Mouse (Mus musculus) kidney, postnatal 36 days (tissue): Measurements from ENCODE around the gene Dcps.
A peak's percentile ranks its signal among the peaks of the same experiment; 100 is the strongest.

Experiments used
- DNase-seq, 2 experiments: peaks; one replicate each; pipeline ENCODE4 v3.0.0; 2021 to 2022; ENCODE audit warnings: mixed read lengths in 2 of 2

Gene Dcps

GRCm38 (mm10) chr9:35175251-35176123 lies at the start of gene Dcps:
Gene Dcps, minus strand, starts transcription at chr9:35176061.
- DNase-seq = peak; percentile 97 to 98

GRCm38 (mm10) chr9:35223466-35223865 lies 47.6 kb upstream of the Dcps start:
- DNase-seq = no peak

- no peak for DNase-seq
Observed at GRCm38 (mm10) chr9:35217963-35218362, 42.1 kb upstream of the Dcps start.

- DNase-seq = peak; percentile 14 to 17
Observed at GRCm38 (mm10) chr9:35211573-35212511, 36.0 kb upstream of the Dcps start.

GRCm38 (mm10) chr9:35210542-35211474 lies 34.9 kb upstream of the Dcps start, which contains the start of gene Foxred1:
Gene Foxred1, minus strand, starts transcription at chr9:35211055.
- DNase-seq = peak; percentile 99

- DNase-seq = no peak
Observed at GRCm38 (mm10) chr9:35204421-35204820, 28.6 kb upstream of the Dcps start.

GRCm38 (mm10) chr9:35203536-35203935 lies 27.7 kb upstream of the Dcps start:
- no peak for DNase-seq

- no peak for DNase-seq
Observed at GRCm38 (mm10) chr9:35200529-35201060, 24.7 kb upstream of the Dcps start.

GRCm38 (mm10) chr9:35199772-35200471 lies 24.1 kb upstream of the Dcps start, which contains the start of the genes Srpr and Tirap:
Gene Srpr, plus strand, starts transcription at chr9:35200175.
Gene Tirap, minus strand, starts transcription at chr9:35200291.
- DNase-seq = peak; percentile 94 to 98

- peak in 1 of 2 experiments; percentile 8 for DNase-seq
Observed at GRCm38 (mm10) chr9:35198945-35199771, 23.3 kb upstream of the Dcps start.

- DNase-seq = no peak
Observed at GRCm38 (mm10) chr9:35198351-35198750, 22.5 kb upstream of the Dcps start.

- DNase-seq = no peak
Observed at GRCm38 (mm10) chr9:35197625-35198024, 21.8 kb upstream of the Dcps start.

GRCm38 (mm10) chr9:35194048-35194447 lies 18.2 kb upstream of the Dcps start:
- no peak for DNase-seq

- DNase-seq = no peak
Observed at GRCm38 (mm10) chr9:35192983-35193542, 17.2 kb upstream of the Dcps start.

GRCm38 (mm10) chr9:35188700-35189099 lies 12.8 kb upstream of the Dcps start:
- DNase-seq = peak; percentile 33 to 67

GRCm38 (mm10) chr9:35187351-35187903 lies 11.6 kb upstream of the Dcps start:
- no peak for DNase-seq

- no peak for DNase-seq
Observed at GRCm38 (mm10) chr9:35186430-35186829, 10.6 kb upstream of the Dcps start.

- no peak for DNase-seq
Observed at GRCm38 (mm10) chr9:35183359-35183758, 7.5 kb upstream of the Dcps start.

- DNase-seq = no peak
Observed at GRCm38 (mm10) chr9:35182832-35183231, 7.0 kb upstream of the Dcps start.
